Mouse (Mus musculus) forebrain, embryonic 10.5 days (tissue): Measurements from ENCODE around the gene Paqr8. TPM values are rescaled to one million over a fixed set of nuclear protein-coding genes. Genes with fewer than 3 reads are reported as not detected.
A peak's percentile ranks its signal among the peaks of the same experiment; 100 is the strongest.

Experiments
- DNase-seq: peaks from one replicate; pipeline ENCODE4 v3.0.0-alpha.2; 2017; ENCODE audit warnings: low spot score; ENCODE audit errors: extremely low spot score
- H3K27ac ChIP-seq: fragments of 300-500 bp; sonication (generic); 2 replicates; pipeline ENCODE4 v1.5.1; 2016; ENCODE audit warnings: mild to moderate bottlenecking
- H3K27me3 ChIP-seq: fragments of 300-500 bp; sonication (generic); 2 replicates; pipeline ENCODE4 v1.6.1; 2016; ENCODE audit warnings: mild to moderate bottlenecking; ENCODE audit not compliant: poor library complexity, severe bottlenecking
- H3K36me3 ChIP-seq: fragments of 300-500 bp; sonication (generic); replicated peaks from 2 replicates; pipeline ENCODE4 v1.6.1; 2016; ENCODE audit warnings: mild to moderate bottlenecking, moderate library complexity
- H3K4me1 ChIP-seq: fragments of 300-500 bp; sonication (generic); 2 replicates; pipeline ENCODE4 v1.6.1; 2016
- H3K4me3 ChIP-seq: fragments of 300-500 bp; sonication (generic); 2 replicates; pipeline ENCODE4 v1.5.1; 2016; ENCODE audit warnings: mild to moderate bottlenecking, moderate library complexity
- H3K9me3 ChIP-seq: fragments of 300-500 bp; sonication (generic); 2 replicates; pipeline ENCODE4 v1.6.1; 2016; ENCODE audit warnings: mild to moderate bottlenecking, moderate library complexity
- WGBS: fragments of 180-500 bp; shearing (Covaris S2); methylation state at CpG from one replicate; pipeline ENCODE4 v1.1.7; 2016; 5-methylcytosine and 5-hydroxymethylcytosine counted together
- polyA plus RNA-seq: library from polyadenylated mRNA; unstranded; fragments of >200 nt; fragmentation: Nextera tagmentation; extraction: Ambion mirVana; gene quantifications from 2 replicates; pipeline ENCODE4 v1.2.1, GENCODE M21; 2016

The Paqr8 gene
- polyA plus RNA-seq, result 5.5 and 5.6 TPM in 2 replicates

DNA sequence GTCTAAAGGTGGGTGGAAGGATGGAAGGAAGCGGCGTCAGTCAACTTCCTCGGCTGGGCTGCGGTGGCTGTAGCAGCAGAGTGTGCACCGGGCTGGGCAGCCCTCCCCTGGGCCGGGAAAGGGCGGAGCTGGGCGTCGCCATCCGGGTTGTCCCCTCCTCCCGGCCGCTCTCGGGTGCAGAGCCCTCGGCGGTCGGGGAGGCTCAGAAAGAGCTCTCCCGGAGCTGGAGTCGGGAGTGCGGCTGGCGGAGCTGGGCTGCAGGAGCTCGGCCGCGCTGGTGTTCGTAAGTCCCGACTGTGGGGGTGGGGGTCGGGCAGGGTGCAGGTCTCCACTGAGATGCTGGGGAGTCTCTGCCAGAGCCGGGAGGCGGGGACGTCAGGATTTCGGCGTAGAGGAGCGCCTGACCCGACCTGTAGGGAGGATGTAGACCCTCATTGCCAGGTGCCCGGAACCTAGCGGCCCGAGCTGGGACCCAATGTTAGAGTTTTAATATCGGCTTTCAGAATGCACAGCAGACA lies at the start of gene Paqr8:
Paqr8 (plus strand) TSS at position 203 of the 518 bp plus-strand sequence.
- under 1% methylated on average over 37 of the region's 37 CpGs for WGBS
- peak; percentile 78 for DNase-seq
- H3K4me3 ChIP-seq, result peak within 1 kb of the TSS; percentile 78
- peak within 1 kb of the TSS; percentile 89 for H3K27ac ChIP-seq
- no peaks in the 10 kb centered on the region for H3K36me3 ChIP-seq
- H3K9me3 ChIP-seq, result no peaks in the 10 kb centered on the region
- peaks cover 27% of the 10 kb centered on the region for H3K4me1 ChIP-seq
- H3K27me3 ChIP-seq, result peaks cover 14% of the 10 kb centered on the region

- no peak for DNase-seq
- H3K27me3 ChIP-seq, result no peaks in the 10 kb centered on the region
- no peaks in the 10 kb centered on the region for H3K4me1 ChIP-seq
- H3K4me3 ChIP-seq, result no peak overlapping the region
- H3K27ac ChIP-seq, result no peak overlapping the region
- peaks cover 5% of the 10 kb centered on the region; the same call in 1 of the 2 replicates for H3K9me3 ChIP-seq
- H3K36me3 ChIP-seq, result no peaks in the 10 kb centered on the region
- 87% methylated on average over 7 of the region's 7 CpGs for WGBS
These were observed 33.2 kb upstream of the Paqr8 start for GRCm38 (mm10) chr1:20856924-20857902.

DNA sequence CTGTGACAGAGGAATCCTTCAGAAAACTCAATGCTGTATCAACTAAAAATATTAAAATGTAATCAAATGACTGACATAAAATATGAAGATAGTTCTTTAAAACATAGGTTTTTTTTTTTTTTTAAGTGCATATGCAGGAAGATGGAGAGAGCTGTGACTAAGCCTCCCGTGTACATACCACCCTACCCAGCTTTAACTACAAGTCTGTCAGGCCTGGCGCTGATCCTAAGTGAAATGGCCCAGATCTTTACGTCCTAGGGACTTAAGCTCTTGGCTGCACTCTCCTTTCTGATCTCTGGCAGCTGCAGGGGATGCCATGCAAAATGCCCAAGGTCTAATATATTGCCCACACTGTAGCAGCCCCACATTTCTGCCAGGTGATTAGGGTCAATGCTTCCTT lies 29.6 kb upstream of the Paqr8 start:
- Histone ChIP-seq H3K4me3 (no peak overlapping the region), H3K36me3 (no peaks in the 10 kb centered on the region), H3K27ac (no peak overlapping the region), H3K9me3 (no peaks in the 10 kb centered on the region), H3K27me3 (no peaks in the 10 kb centered on the region), H3K4me1 (no peaks in the 10 kb centered on the region)
- DNase-seq, result no peak
- WGBS, result 80% methylated on average over 3 of the region's 3 CpGs

DNA sequence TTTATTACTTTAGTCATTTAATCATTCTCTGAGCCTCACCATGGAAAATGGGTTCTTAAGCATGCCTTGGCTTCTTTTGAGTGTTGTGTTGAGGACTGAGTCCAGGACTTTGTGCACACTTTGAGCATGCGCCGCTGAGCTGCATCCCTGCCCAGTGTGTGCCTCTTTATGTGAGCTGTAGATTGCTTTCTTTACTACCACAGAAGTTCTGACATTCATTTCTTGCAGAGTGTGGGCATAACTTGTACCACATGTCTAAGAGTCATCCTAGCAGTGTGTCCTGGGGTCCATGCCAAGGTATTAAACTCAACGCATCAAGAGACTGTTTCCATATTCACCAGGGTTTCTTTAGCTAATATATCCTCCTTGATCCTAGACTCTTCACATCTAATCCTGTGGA lies 28.5 kb upstream of the Paqr8 start:
- Histone ChIP-seq H3K9me3 (no peaks in the 10 kb centered on the region), H3K4me1 (peaks cover 2% of the 10 kb centered on the region), H3K27ac (no peak overlapping the region), H3K4me3 (no peak overlapping the region), H3K27me3 (no peaks in the 10 kb centered on the region), H3K36me3 (no peaks in the 10 kb centered on the region)
- no peak for DNase-seq
- 95% methylated on average over 3 of the region's 3 CpGs for WGBS

GRCm38 (mm10) chr1:20863452-20864172 lies 26.8 kb upstream of the Paqr8 start:
- no peak for DNase-seq
- Histone ChIP-seq H3K27me3 (no peaks in the 10 kb centered on the region), H3K36me3 (no peaks in the 10 kb centered on the region), H3K4me3 (no peak overlapping the region), H3K9me3 (no peaks in the 10 kb centered on the region), H3K4me1 (peaks cover 19% of the 10 kb centered on the region), H3K27ac (no peak overlapping the region)
- WGBS, result 78% methylated on average over 5 of the region's 5 CpGs

DNA sequence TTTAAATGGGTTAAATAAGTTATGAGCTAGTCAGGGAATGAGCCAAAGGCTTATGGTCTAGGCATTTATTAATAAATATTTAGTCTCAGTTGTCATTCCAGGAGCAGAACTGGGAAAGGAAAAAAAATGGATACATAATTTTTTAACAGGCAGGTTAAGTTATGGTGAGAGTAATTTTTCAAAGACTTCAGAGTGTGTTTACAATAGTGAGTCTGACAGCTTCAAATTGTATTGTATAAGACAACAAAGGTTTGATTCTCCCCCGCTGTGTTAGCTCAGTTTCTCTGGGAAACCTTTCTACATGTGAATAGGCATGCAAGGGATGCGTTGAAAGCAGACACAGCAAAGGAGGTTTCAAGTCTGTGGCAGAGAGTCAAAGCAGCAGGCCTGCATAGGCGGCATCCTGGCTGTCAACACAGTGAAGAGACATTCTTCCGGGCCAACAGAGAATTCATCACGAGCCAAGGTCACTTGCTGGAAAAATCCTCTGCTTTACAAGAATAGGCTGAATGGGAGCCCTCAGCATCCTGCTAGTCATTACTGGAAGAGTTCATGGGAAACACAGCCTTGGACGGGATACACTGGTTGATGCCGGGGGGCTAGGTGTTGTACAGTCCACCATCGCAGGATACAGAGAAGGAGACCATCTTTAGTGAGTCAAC lies 23.0 kb upstream of the Paqr8 start:
- H3K36me3 ChIP-seq, result no peaks in the 10 kb centered on the region
- DNase-seq, result peak; percentile 23
- 33% methylated on average over 8 of the region's 8 CpGs for WGBS
- peaks cover 23% of the 10 kb centered on the region for H3K4me1 ChIP-seq
- no peak overlapping the region for H3K4me3 ChIP-seq
- H3K27ac ChIP-seq, result peak overlapping the region; percentile 82
- no peaks in the 10 kb centered on the region for H3K9me3 ChIP-seq
- no peaks in the 10 kb centered on the region for H3K27me3 ChIP-seq

- Histone ChIP-seq H3K4me1 (peaks cover 23% of the 10 kb centered on the region), H3K36me3 (no peaks in the 10 kb centered on the region), H3K9me3 (no peaks in the 10 kb centered on the region), H3K27me3 (no peaks in the 10 kb centered on the region), H3K4me3 (no peak overlapping the region; the same call in 1 of the 2 replicates), H3K27ac (peak overlapping the region; percentile 82)
- no peak for DNase-seq
- WGBS, result 37% methylated on average over 9 of the region's 9 CpGs
These were observed 22.4 kb upstream of the Paqr8 start for GRCm38 (mm10) chr1:20868036-20868435.

DNA sequence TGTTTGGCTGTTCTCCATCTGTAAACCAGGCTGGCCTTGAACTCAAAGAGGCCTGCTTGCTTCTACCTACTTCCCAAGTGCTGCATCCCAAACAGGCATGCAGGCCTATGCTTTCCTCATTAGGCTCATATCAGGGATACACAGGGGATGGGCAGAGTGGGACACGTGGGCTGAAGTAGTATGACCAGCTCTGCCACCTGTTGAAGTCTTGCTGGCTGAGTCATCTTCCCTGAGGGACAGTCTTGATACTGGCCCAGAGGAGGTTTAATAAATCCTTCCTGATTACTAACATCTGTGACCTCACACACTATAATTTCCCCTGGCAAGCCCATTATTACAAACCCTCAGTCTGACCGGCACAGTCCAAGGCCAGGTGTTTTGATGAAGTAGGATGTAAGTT lies 19.5 kb upstream of the Paqr8 start:
- 82% methylated on average over 2 of the region's 2 CpGs for WGBS

DNA sequence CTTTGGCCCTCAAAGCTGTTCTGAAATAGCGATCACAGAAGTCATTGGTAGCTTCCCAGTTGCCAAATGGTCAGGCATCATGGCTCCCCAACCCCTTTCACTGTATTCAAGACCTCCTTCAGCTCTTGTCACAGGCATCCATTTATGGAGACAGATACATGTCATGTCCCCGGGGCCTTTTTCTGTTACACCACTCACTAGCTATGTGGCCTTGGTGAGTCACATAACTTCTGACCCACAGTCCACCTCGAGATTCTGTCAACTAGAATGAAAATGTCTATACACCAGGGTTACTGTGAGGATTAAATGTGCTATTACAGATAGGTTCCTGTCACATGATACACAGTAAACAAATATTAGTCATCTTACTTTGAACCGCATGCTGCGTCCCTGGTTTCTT lies 17.9 kb upstream of the Paqr8 start:
- 89% methylated on average over 5 of the region's 5 CpGs for WGBS
- no peaks in the 10 kb centered on the region for H3K9me3 ChIP-seq

More for the DNA sequence above, 19.5 kb upstream of the Paqr8 start:
- Histone ChIP-seq H3K27me3 (no peaks in the 10 kb centered on the region), H3K4me3 (no peak overlapping the region), H3K4me1 (peaks cover 23% of the 10 kb centered on the region), H3K9me3 (no peaks in the 10 kb centered on the region), H3K36me3 (no peaks in the 10 kb centered on the region), H3K27ac (no peak overlapping the region)
- no peak for DNase-seq

DNA sequence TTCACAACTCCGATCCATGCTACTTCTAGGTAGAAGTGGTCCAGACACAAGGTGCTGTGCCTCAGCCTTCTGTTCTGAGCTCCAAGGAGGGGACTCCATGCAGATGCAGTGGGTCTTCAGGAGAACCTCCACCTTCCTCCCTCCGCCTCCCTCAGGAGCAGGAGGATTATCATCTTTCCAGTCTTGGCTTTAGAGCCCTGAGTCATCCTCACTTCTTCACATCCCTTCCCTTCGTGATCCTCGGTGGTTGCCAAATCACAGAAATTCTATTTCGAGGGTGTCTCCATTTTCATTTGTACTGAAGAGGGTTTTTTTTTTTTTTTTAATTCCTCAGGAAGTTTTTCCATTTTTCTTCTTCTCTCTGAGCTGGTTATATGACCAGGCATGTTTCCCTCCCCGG lies 16.3 kb upstream of the Paqr8 start:
- H3K27me3 ChIP-seq, result no peaks in the 10 kb centered on the region
- H3K9me3 ChIP-seq, result no peaks in the 10 kb centered on the region
- H3K36me3 ChIP-seq, result no peaks in the 10 kb centered on the region
- WGBS, result 94% methylated on average over 6 of the region's 6 CpGs
- DNase-seq, result no peak
- no peak overlapping the region for H3K27ac ChIP-seq
- H3K4me1 ChIP-seq, result no peaks in the 10 kb centered on the region
- no peak overlapping the region for H3K4me3 ChIP-seq

More for the DNA sequence above, 17.9 kb upstream of the Paqr8 start:
- Histone ChIP-seq H3K36me3 (no peaks in the 10 kb centered on the region), H3K27ac (no peak overlapping the region), H3K27me3 (no peaks in the 10 kb centered on the region), H3K4me1 (peaks cover 15% of the 10 kb centered on the region), H3K4me3 (no peak overlapping the region)
- DNase-seq, result no peak

GRCm38 (mm10) chr1:20877355-20877754 lies 13.1 kb upstream of the Paqr8 start:
- no peaks in the 10 kb centered on the region for H3K36me3 ChIP-seq
- H3K4me1 ChIP-seq, result no peaks in the 10 kb centered on the region
- no peak overlapping the region for H3K4me3 ChIP-seq
- DNase-seq, result no peak
- no peaks in the 10 kb centered on the region for H3K9me3 ChIP-seq
- H3K27me3 ChIP-seq, result no peaks in the 10 kb centered on the region
- H3K27ac ChIP-seq, result no peak overlapping the region

DNA sequence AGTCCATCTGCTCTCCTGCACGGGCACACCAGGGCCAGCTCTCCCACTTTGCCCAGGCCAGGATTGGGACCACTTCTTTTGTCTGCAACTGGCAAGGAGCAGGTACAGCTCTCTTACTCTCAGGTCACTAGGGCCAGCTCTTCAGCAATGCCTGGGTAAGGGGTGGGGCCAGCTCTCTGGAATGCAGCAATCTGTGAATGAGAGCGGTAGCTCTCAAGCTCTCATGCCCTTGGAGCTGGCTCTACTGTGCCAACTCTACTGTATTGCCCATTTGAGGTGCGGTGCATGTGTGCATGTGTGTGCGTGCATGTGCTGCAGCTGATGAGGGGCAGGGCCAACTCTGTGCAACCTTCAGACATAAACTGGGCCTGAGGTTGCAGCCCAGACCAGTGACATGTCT lies 11.0 kb upstream of the Paqr8 start:
- WGBS, result 87% methylated on average over 4 of the region's 4 CpGs
- H3K4me3 ChIP-seq, result no peak overlapping the region

More for the DNA sequence above, 11.0 kb upstream of the Paqr8 start:
- Histone ChIP-seq H3K36me3 (no peaks in the 10 kb centered on the region), H3K27me3 (no peaks in the 10 kb centered on the region), H3K9me3 (no peaks in the 10 kb centered on the region), H3K4me1 (no peaks in the 10 kb centered on the region), H3K27ac (no peak overlapping the region)
- DNase-seq, result no peak
